Mouse (Mus musculus): Measurements from ENCODE around the gene Bdh2. TPM values are rescaled to one million over a fixed set of nuclear protein-coding genes. Genes with fewer than 3 reads are reported as not detected.

Bdh2 gene
- polyA plus RNA-seq, 1 experiment from 2014 or later, result 2.2 TPM

GRCm38 (mm10) chr3:135328560-135328959 lies 47.5 kb downstream of the Bdh2 start:
- Histone ChIP-seq H3K36me3 (ENCODE audit: control insufficient read depth, insufficient read depth, low read length) (no peaks in the 10 kb centered on the region), H3K4me3 (ENCODE audit: low read depth, low read length) (no peak overlapping the region), H3K4me1 (ENCODE audit: control insufficient read depth, insufficient read depth, low read length) (no peaks in the 10 kb centered on the region), H3K9me3 (ENCODE audit: control insufficient read depth, low read length) (no peaks in the 10 kb centered on the region), H3K4me2 (ENCODE audit: low read depth, low read length) (no peak overlapping the region), H3K27me3 (ENCODE audit: control insufficient read depth, insufficient read depth, low read length) (no peaks in the 10 kb centered on the region), H3K9ac (replicated peaks; ENCODE audit: low read depth, low read length) (no peak overlapping the region), H3K27ac (ENCODE audit: low read depth, low read length) (no peak overlapping the region)
- ATAC-seq (ENCODE audit: low read depth), result no peak
- 34% methylated on average over 3 of the region's 3 CpGs for WGBS

GRCm38 (mm10) chr3:135332691-135333090 lies 51.7 kb downstream of the Bdh2 start:
- Histone ChIP-seq H3K4me1 (ENCODE audit: control insufficient read depth, insufficient read depth, low read length) (no peaks in the 10 kb centered on the region), H3K27ac (ENCODE audit: low read depth, low read length) (no peak overlapping the region), H3K9me3 (ENCODE audit: control insufficient read depth, low read length) (no peaks in the 10 kb centered on the region), H3K27me3 (ENCODE audit: control insufficient read depth, insufficient read depth, low read length) (no peaks in the 10 kb centered on the region), H3K36me3 (ENCODE audit: control insufficient read depth, insufficient read depth, low read length) (no peaks in the 10 kb centered on the region), H3K4me3 (ENCODE audit: low read depth, low read length) (no peak overlapping the region), H3K4me2 (ENCODE audit: low read depth, low read length) (no peak overlapping the region), H3K9ac (replicated peaks; ENCODE audit: low read depth, low read length) (no peak overlapping the region)
- no peak for ATAC-seq (ENCODE audit: low read depth)

GRCm38 (mm10) chr3:135333763-135334162 lies 52.7 kb downstream of the Bdh2 start:
- no peaks in the 10 kb centered on the region for H3K4me1 ChIP-seq (ENCODE audit: control insufficient read depth, insufficient read depth, low read length)
- 56% methylated on average over 4 of the region's 4 CpGs for WGBS
- H3K36me3 ChIP-seq (ENCODE audit: control insufficient read depth, insufficient read depth, low read length), result no peaks in the 10 kb centered on the region
- no peak overlapping the region for H3K4me2 ChIP-seq (ENCODE audit: low read depth, low read length)
- no peaks in the 10 kb centered on the region for H3K27me3 ChIP-seq (ENCODE audit: control insufficient read depth, insufficient read depth, low read length)
- no peak overlapping the region for H3K27ac ChIP-seq (ENCODE audit: low read depth, low read length)
- no peak for ATAC-seq (ENCODE audit: low read depth)
- no peaks in the 10 kb centered on the region for H3K9me3 ChIP-seq (ENCODE audit: control insufficient read depth, low read length)
- H3K4me3 ChIP-seq (ENCODE audit: low read depth, low read length), result no peak overlapping the region
- H3K9ac ChIP-seq (replicated peaks; ENCODE audit: low read depth, low read length), result no peak overlapping the region

- Histone ChIP-seq H3K27me3 (ENCODE audit: control insufficient read depth, insufficient read depth, low read length) (no peaks in the 10 kb centered on the region), H3K9ac (replicated peaks; ENCODE audit: low read depth, low read length) (no peak within 1 kb of the TSS), H3K9me3 (ENCODE audit: control insufficient read depth, low read length) (no peaks in the 10 kb centered on the region), H3K27ac (ENCODE audit: low read depth, low read length) (no peak within 1 kb of the TSS), H3K36me3 (ENCODE audit: control insufficient read depth, insufficient read depth, low read length) (no peaks in the 10 kb centered on the region), H3K4me3 (ENCODE audit: low read depth, low read length) (no peak within 1 kb of the TSS), H3K4me2 (ENCODE audit: low read depth, low read length) (no peak within 1 kb of the TSS), H3K4me1 (ENCODE audit: control insufficient read depth, insufficient read depth, low read length) (no peaks in the 10 kb centered on the region)
- 83% methylated on average over 14 of the region's 14 CpGs for WGBS
- ATAC-seq (ENCODE audit: low read depth), result no peak
Measured at GRCm38 (mm10) chr3:135347739-135348264, 66.8 kb downstream of the Bdh2 start, which contains the start of gene Slc9b1. Gene Slc9b1 (plus strand): TSS chr3:135348029.

- Histone ChIP-seq H3K9me3 (ENCODE audit: control insufficient read depth, low read length) (no peaks in the 10 kb centered on the region), H3K4me3 (ENCODE audit: low read depth, low read length) (no peak overlapping the region), H3K4me1 (ENCODE audit: control insufficient read depth, insufficient read depth, low read length) (no peaks in the 10 kb centered on the region), H3K36me3 (ENCODE audit: control insufficient read depth, insufficient read depth, low read length) (no peaks in the 10 kb centered on the region), H3K4me2 (ENCODE audit: low read depth, low read length) (no peak overlapping the region), H3K27me3 (ENCODE audit: control insufficient read depth, insufficient read depth, low read length) (no peaks in the 10 kb centered on the region), H3K27ac (ENCODE audit: low read depth, low read length) (no peak overlapping the region), H3K9ac (replicated peaks; ENCODE audit: low read depth, low read length) (no peak overlapping the region)
- no peak for ATAC-seq (ENCODE audit: low read depth)
Measured at GRCm38 (mm10) chr3:135349022-135349421, 68.0 kb downstream of the Bdh2 start.

GRCm38 (mm10) chr3:135351857-135352256 lies 70.8 kb downstream of the Bdh2 start:
- no peaks in the 10 kb centered on the region for H3K9me3 ChIP-seq (ENCODE audit: control insufficient read depth, low read length)
- no peak overlapping the region for H3K4me3 ChIP-seq (ENCODE audit: low read depth, low read length)
- 94% methylated on average over 3 of the region's 3 CpGs for WGBS

More at GRCm38 (mm10) chr3:135351857-135352256, 70.8 kb downstream of the Bdh2 start:
- Histone ChIP-seq H3K27ac (ENCODE audit: low read depth, low read length) (no peak overlapping the region), H3K9ac (replicated peaks; ENCODE audit: low read depth, low read length) (no peak overlapping the region), H3K4me2 (ENCODE audit: low read depth, low read length) (no peak overlapping the region), H3K36me3 (ENCODE audit: control insufficient read depth, insufficient read depth, low read length) (no peaks in the 10 kb centered on the region), H3K4me1 (ENCODE audit: control insufficient read depth, insufficient read depth, low read length) (no peaks in the 10 kb centered on the region), H3K27me3 (ENCODE audit: control insufficient read depth, insufficient read depth, low read length) (no peaks in the 10 kb centered on the region)
- ATAC-seq (ENCODE audit: low read depth), result no peak

Other genes with a start within 250 kb of the Bdh2 start
- gene Cenpe, start 68.7 kb upstream of the Bdh2 start, polyA plus RNA-seq (2014; fragmentation: Nextera tagmentation; extraction: Ambion mirVana), result 2.8 and 4.0 TPM in 2 replicates
- 3.0 and 3.8 TPM in 2 replicates for gene Slc9b2, start 26.5 kb downstream of the Bdh2 start, polyA plus RNA-seq (2014; fragmentation: Nextera tagmentation; extraction: Ambion mirVana)
- gene Slc9b1, start 66.8 kb downstream of the Bdh2 start, polyA plus RNA-seq (2014; fragmentation: Nextera tagmentation; extraction: Ambion mirVana), result 0.17 TPM in 1 of 2 replicates, not detected in the other
- 71.2 and 71.8 TPM in 2 replicates for gene Cisd2, start 142.7 kb downstream of the Bdh2 start, polyA plus RNA-seq (2014; fragmentation: Nextera tagmentation; extraction: Ambion mirVana)
- 379 and 446 TPM in 2 replicates for gene Ube2d3, start 156.9 kb downstream of the Bdh2 start, polyA plus RNA-seq (2014; fragmentation: Nextera tagmentation; extraction: Ambion mirVana)
- 6.5 and 7.9 TPM in 2 replicates for gene Manba, start 204.4 kb downstream of the Bdh2 start, polyA plus RNA-seq (2014; fragmentation: Nextera tagmentation; extraction: Ambion mirVana)